Mouse (Mus musculus) lung, postnatal 0 days (tissue): Measurements from ENCODE around the gene Tbc1d30. TPM values are rescaled to one million over a fixed set of nuclear protein-coding genes. Genes with fewer than 3 reads are reported as not detected.

ENCODE experiments used
- ATAC-seq: fragments of 200-750 bp; cut with Nextera tagmentation; 2 replicates; pipeline ENCODE4 v1.8.0; 2017; ENCODE audit warnings: moderate library complexity
- DNase-seq: peaks from one replicate; pipeline ENCODE4 v3.0.0-alpha.2; 2016; ENCODE audit warnings: low spot score
- H3K27ac ChIP-seq: fragments of 300-500 bp; sonication (generic); 2 replicates; pipeline ENCODE4 v1.5.1; 2014; ENCODE audit warnings: antibody characterized with exemption, mild to moderate bottlenecking, low read length, mixed read lengths
- H3K27me3 ChIP-seq: fragments of 300-500 bp; sonication (generic); replicated peaks from 2 replicates; pipeline ENCODE4 v1.6.1; 2014; ENCODE audit warnings: low read length, mixed read lengths; ENCODE audit not compliant: insufficient read depth
- H3K36me3 ChIP-seq: fragments of 300-500 bp; sonication (generic); 2 replicates; pipeline ENCODE4 v1.6.1; 2014; ENCODE audit warnings: low read length, mixed read lengths; ENCODE audit not compliant: insufficient read depth
- H3K4me1 ChIP-seq: fragments of 300-500 bp; sonication (generic); 2 replicates; pipeline ENCODE4 v1.6.1; 2014; ENCODE audit warnings: antibody characterized with exemption, low read depth, low read length, mixed read lengths; ENCODE audit not compliant: insufficient read depth
- H3K4me2 ChIP-seq: fragments of 300-500 bp; sonication (generic); replicated peaks from 2 replicates; pipeline ENCODE4 v1.6.1; 2014; ENCODE audit warnings: low read depth, mild to moderate bottlenecking, low read length, moderate library complexity, mixed read lengths
- H3K4me3 ChIP-seq: fragments of 300-500 bp; sonication (generic); 2 replicates; pipeline ENCODE4 v1.5.1; 2014; ENCODE audit warnings: low read depth, low read length
- H3K9ac ChIP-seq: fragments of 300-500 bp; sonication (generic); replicated peaks from 2 replicates; pipeline ENCODE4 v1.6.1; 2014; ENCODE audit warnings: low read depth, mild to moderate bottlenecking
- H3K9me3 ChIP-seq: fragments of 300-500 bp; sonication (generic); 2 replicates; pipeline ENCODE4 v1.6.1; 2016; ENCODE audit warnings: low read length, mixed read lengths
- CTCF ChIP-seq: IDR thresholded peaks from 2 replicates; pipeline ENCODE4 v1.5.1; 2016; ENCODE audit warnings: antibody characterized with exemption, mild to moderate bottlenecking
- EP300 ChIP-seq: IDR thresholded peaks from 2 replicates; pipeline ENCODE4 v1.6.1; 2016; ENCODE audit warnings: antibody characterized with exemption, mild to moderate bottlenecking, control low read depth
- WGBS: fragments of 180-500 bp; shearing (Covaris S2); extraction: QIAGEN DNeasy Blood & Tissue Kit; methylation state at CpG from one replicate; pipeline ENCODE4 v1.1.7; 2014; 5-methylcytosine and 5-hydroxymethylcytosine counted together
- polyA plus RNA-seq: library from polyadenylated mRNA; unstranded; fragments of >200 nt; fragmentation: Nextera tagmentation; extraction: Ambion mirVana; gene quantifications from 2 replicates; pipeline ENCODE4 v1.2.1, GENCODE M21; 2015

Tbc1d30 gene
- polyA plus RNA-seq, 1 experiment from 2014 or later: 4.4 TPM

DNA sequence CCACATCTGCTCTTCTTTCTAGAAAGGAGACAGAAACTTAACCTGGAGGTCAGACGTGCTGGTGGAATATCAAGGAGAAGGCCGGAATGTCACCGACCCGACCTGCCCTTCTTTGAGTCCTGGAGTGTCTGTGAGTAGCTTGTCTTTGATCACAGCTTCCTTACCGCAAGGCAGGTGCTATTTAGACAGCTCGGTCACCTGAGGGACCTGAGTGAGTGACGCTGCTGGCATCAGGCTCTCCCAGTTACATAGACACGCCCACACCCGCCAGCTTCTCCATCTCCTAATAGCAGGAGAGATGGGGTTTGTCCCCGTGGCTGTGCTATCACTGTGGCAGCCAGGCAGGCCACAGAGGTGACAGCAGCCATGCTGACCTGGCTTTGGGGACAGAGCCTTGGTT is 39.5 kb upstream of the Tbc1d30 start:
- Histone ChIP-seq H3K4me1 (no peaks in the 10 kb centered on the region), H3K4me3 (no peak overlapping the region), H3K27me3 (no peaks in the 10 kb centered on the region), H3K9me3 (no peaks in the 10 kb centered on the region), H3K9ac (no peak overlapping the region), H3K4me2 (no peak overlapping the region), H3K36me3 (peaks cover 33% of the 10 kb centered on the region), H3K27ac (no peak overlapping the region)
- 0 out of 2 replicates have a peak, but pooled peaks have one; percentile 16 for TF ChIP-seq EP300
- TF ChIP-seq CTCF: no peak
- peak; percentile 62 for ATAC-seq
- 52% methylated on average over 10 of the region's 10 CpGs for WGBS
- peak; percentile 76 for DNase-seq

DNA sequence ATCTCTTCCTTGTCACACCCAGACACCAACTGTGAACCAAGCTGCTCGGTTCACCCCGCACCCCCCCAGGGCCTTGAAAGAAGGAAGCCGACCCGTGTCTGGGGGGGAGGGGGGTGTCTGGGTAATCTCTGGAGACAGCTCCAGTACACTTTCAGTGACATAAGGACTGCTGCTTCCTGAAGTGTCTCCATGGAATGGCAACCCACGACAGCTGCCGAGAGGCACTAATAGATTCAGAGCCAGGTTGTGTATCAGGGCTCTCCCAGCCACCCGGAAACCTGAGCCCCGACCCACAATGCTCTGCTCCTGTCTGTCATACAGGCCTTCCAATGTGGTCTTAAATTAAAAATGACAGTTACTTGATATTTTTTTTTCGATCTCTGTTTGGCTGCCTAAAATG is 35.3 kb upstream of the Tbc1d30 start:
- DNase-seq: peak; percentile 18
- 29% methylated on average over 9 of the region's 9 CpGs for WGBS
- H3K9me3 ChIP-seq: no peaks in the 10 kb centered on the region
- no peak overlapping the region for H3K27ac ChIP-seq
- peaks cover 34% of the 10 kb centered on the region for H3K36me3 ChIP-seq
- peak; percentile 8; the same call in 1 of the 2 replicates for ATAC-seq
- no peak overlapping the region for H3K4me2 ChIP-seq
- no peak overlapping the region; the same call in 1 of the 2 replicates for H3K9ac ChIP-seq
- TF ChIP-seq EP300: no peak
- no peak for TF ChIP-seq CTCF
- H3K27me3 ChIP-seq: no peaks in the 10 kb centered on the region
- no peaks in the 10 kb centered on the region for H3K4me1 ChIP-seq
- H3K4me3 ChIP-seq: no peak overlapping the region

DNA sequence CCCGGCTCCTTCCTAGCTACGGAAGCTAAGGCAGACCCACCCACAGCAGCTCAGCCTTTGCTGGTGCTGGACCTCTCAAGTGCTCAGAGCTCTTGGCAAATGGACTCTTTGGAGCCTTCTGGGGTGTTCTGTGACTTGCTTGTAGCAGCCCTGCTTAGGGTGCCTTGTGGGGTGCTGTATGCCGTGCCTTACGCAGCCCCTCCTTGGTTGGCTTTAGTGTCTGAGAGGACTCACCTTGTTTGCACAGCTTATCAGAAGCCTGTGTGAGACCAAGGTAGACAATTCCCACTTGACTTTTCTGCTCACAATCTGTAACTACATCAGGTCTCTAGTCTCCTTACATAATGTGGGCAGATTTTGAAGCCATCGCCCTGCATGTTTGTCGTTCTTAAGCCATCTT is 34.6 kb upstream of the Tbc1d30 start:
- Histone ChIP-seq H3K4me2 (no peak overlapping the region), H3K36me3 (peaks cover 34% of the 10 kb centered on the region), H3K4me1 (no peaks in the 10 kb centered on the region), H3K9ac (no peak overlapping the region), H3K27me3 (no peaks in the 10 kb centered on the region), H3K27ac (no peak overlapping the region; the same call in 1 of the 2 replicates), H3K9me3 (no peaks in the 10 kb centered on the region), H3K4me3 (no peak overlapping the region)
- no peak for TF ChIP-seq CTCF
- TF ChIP-seq EP300: no peak
- no peak for DNase-seq
- WGBS: 65% methylated on average over 6 of the region's 6 CpGs
- peak; percentile 38 for ATAC-seq

DNA sequence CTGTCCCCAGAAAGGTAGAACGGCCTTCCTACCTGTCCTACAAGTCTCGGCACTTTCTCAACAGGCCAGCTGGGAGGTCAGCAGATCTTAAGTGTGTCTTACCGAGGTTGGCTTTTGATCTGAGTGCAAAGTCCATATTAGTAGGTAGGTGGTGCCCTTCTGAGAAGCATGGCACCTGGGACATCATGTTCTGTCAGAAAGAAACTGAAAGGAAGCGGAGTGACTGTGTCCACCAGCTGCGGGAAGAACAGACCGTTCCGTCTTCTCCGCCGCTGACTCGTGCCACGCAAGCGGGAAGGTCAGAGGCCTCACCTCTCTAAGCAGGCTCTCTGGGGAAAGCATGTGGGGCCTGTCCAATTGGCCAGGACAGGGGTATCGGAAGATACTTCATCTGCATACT is 33.6 kb upstream of the Tbc1d30 start:
- Histone ChIP-seq H3K4me3 (no peak overlapping the region), H3K4me2 (no peak overlapping the region), H3K27ac (no peak overlapping the region), H3K27me3 (no peaks in the 10 kb centered on the region), H3K9ac (no peak overlapping the region), H3K4me1 (no peaks in the 10 kb centered on the region), H3K36me3 (peaks cover 29% of the 10 kb centered on the region; the same call in 1 of the 2 replicates), H3K9me3 (no peaks in the 10 kb centered on the region)
- peak; percentile 51 for DNase-seq
- peak; percentile 58 for ATAC-seq
- 83% methylated on average over 13 of the region's 13 CpGs for WGBS
- TF ChIP-seq CTCF (peak; percentile 27), EP300 (peak; percentile 80)

DNA sequence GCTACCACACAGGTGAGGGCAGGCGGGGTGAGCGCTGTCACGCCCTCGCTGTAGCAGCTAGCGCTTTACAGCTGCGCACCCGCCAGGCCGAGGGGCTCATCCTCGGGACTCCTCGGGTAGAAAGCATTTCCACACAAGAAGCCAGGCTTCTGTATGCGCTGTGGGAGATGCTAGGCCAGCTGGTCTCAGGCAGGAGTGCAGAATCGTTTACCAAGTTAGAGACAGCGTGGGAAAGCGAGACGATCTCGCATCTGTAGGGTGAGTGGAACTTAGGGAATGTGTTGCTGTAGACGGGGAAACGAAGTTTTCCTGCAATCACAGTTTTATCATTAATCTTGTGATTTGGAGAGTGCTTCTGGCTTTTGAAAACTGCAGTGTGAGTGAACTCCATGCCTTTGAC is 30.2 kb upstream of the Tbc1d30 start:
- no peak for ATAC-seq
- Histone ChIP-seq H3K4me1 (no peaks in the 10 kb centered on the region), H3K27me3 (no peaks in the 10 kb centered on the region), H3K4me3 (no peak overlapping the region), H3K4me2 (no peak overlapping the region), H3K9ac (no peak overlapping the region), H3K27ac (no peak overlapping the region), H3K36me3 (peaks cover 55% of the 10 kb centered on the region), H3K9me3 (no peaks in the 10 kb centered on the region)
- no peak for TF ChIP-seq CTCF
- TF ChIP-seq EP300: no peak
- WGBS: 86% methylated on average over 18 of the region's 18 CpGs
- DNase-seq: no peak

DNA sequence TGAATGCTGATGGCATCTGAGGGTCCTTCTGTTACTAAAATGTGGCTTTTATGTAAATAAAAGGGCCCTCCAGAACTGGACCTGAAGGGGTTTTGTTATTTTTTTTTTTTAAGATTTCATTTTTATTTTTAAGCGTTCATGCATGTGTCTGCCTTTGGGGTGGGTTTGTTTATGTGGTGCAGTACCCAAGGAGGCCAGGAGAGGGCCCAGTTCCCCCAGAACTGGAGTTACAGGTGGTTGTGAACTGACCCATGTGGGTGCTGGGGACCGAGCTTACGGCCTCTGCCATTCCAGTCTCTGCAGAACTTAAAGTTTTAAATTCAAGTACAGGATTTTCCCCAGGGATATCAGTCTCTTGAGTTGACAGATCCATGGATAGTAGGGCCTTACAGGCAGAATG is 28.3 kb upstream of the Tbc1d30 start:
- Histone ChIP-seq H3K9me3 (no peaks in the 10 kb centered on the region), H3K27me3 (no peaks in the 10 kb centered on the region), H3K9ac (no peak overlapping the region), H3K4me1 (no peaks in the 10 kb centered on the region), H3K4me2 (no peak overlapping the region), H3K36me3 (peaks cover 53% of the 10 kb centered on the region), H3K27ac (no peak overlapping the region), H3K4me3 (no peak overlapping the region)
- ATAC-seq (no peak), DNase-seq (no peak)
- peak; percentile 30; the same call in 1 of the 2 replicates for TF ChIP-seq CTCF
- no peak for TF ChIP-seq EP300
- WGBS: 99% methylated on average over 3 of the region's 3 CpGs
